Mouse (Mus musculus) ES-E14 (cell line): ENCODE data around the gene Irf1.

Experiments
- CHD2 ChIP-seq: IDR thresholded peaks from 2 replicates; pipeline ENCODE4 v1.6.1; 2014; ENCODE audit warnings: mild to moderate bottlenecking, low read depth, low read length, inconsistent platforms
- MAFK ChIP-seq: IDR thresholded peaks from 2 replicates; pipeline ENCODE4 v1.6.1; 2014; ENCODE audit warnings: mild to moderate bottlenecking, low read depth, low read length, inconsistent platforms; ENCODE audit not compliant: insufficient read depth

- no peak for TF ChIP-seq MAFK
- TF ChIP-seq CHD2: no peak
Measured at GRCm38 (mm10) chr11:53778455-53778854, 8.6 kb downstream of the Irf1 start.
